Mouse (Mus musculus): ENCODE measurements around the gene Tirap. TPM values are rescaled to one million over a fixed set of nuclear protein-coding genes. Genes with fewer than 3 reads are reported as not detected.
A peak's percentile ranks its signal among the peaks of the same experiment; 100 is the strongest.

Tirap gene
- total and polyA plus RNA-seq, 2 experiments: 12.3 to 24.2 TPM

GRCm38 (mm10) chr9:35198351-35198750 lies 1.7 kb downstream of the Tirap start:
- Histone ChIP-seq H3K4me3 (ENCODE audit: insufficient read depth, low read depth, low read length) (peak overlapping the region; percentile 71; the same call in 1 of the 2 replicates), H3K4me1 (ENCODE audit: control insufficient read depth, insufficient read depth, low read length) (peaks cover 13% of the 10 kb centered on the region), H3K9ac (ENCODE audit: low read depth, low read length) (peak overlapping the region; percentile 86), H3K79me2 (ENCODE audit: control insufficient read depth, insufficient read depth, low read length) (peaks cover 4% of the 10 kb centered on the region; the same call in 1 of the 2 replicates), H3K36me3 (ENCODE audit: control insufficient read depth, insufficient read depth, low read length) (peaks cover 3% of the 10 kb centered on the region; the same call in 1 of the 2 replicates), H3K27ac (replicated peaks; ENCODE audit: insufficient read depth, low read depth, low read length) (peak overlapping the region; percentile 81), H3K27me3 (ENCODE audit: control insufficient read depth, insufficient read depth, low read length) (no peaks in the 10 kb centered on the region)
- whole genome bisulfite sequencing: 66% methylated on average over 10 of the region's 10 CpGs
- DNase-seq (ENCODE audit: extremely low read depth, low read depth, low spot score): no peak
- TF ChIP-seq POLR2A (IDR thresholded peaks at IDR 0.05; ENCODE audit: extremely low read depth, insufficient read depth, low read length): no peak
- TF ChIP-seq CTCF (IDR thresholded peaks at IDR 0.05; ENCODE audit: low read depth, low read length): no peak

GRCm38 (mm10) chr9:35197625-35198024 lies 2.5 kb downstream of the Tirap start:
- Histone ChIP-seq H3K27me3 (ENCODE audit: control insufficient read depth, insufficient read depth, low read length) (no peaks in the 10 kb centered on the region), H3K27ac (replicated peaks; ENCODE audit: insufficient read depth, low read depth, low read length) (no peak overlapping the region), H3K4me1 (ENCODE audit: control insufficient read depth, insufficient read depth, low read length) (peaks cover 13% of the 10 kb centered on the region), H3K9ac (ENCODE audit: low read depth, low read length) (no peak overlapping the region), H3K4me3 (ENCODE audit: insufficient read depth, low read depth, low read length) (no peak overlapping the region), H3K36me3 (ENCODE audit: control insufficient read depth, insufficient read depth, low read length) (peaks cover 7% of the 10 kb centered on the region; the same call in 1 of the 2 replicates), H3K79me2 (ENCODE audit: control insufficient read depth, insufficient read depth, low read length) (peaks cover 4% of the 10 kb centered on the region; the same call in 1 of the 2 replicates)
- DNase-seq (ENCODE audit: extremely low read depth, low read depth, low spot score): no peak
- no peak for TF ChIP-seq CTCF (IDR thresholded peaks at IDR 0.05; ENCODE audit: low read depth, low read length)
- TF ChIP-seq POLR2A (IDR thresholded peaks at IDR 0.05; ENCODE audit: extremely low read depth, insufficient read depth, low read length): no peak
- WGBS: 94% methylated on average over 3 of the region's 3 CpGs

GRCm38 (mm10) chr9:35194048-35194447 lies 6.0 kb downstream of the Tirap start:
- Histone ChIP-seq H3K4me1 (ENCODE audit: control insufficient read depth, insufficient read depth, low read length) (peaks cover 9% of the 10 kb centered on the region), H3K27me3 (ENCODE audit: control insufficient read depth, insufficient read depth, low read length) (no peaks in the 10 kb centered on the region), H3K4me3 (ENCODE audit: insufficient read depth, low read depth, low read length) (no peak overlapping the region), H3K79me2 (ENCODE audit: control insufficient read depth, insufficient read depth, low read length) (peaks cover 4% of the 10 kb centered on the region; the same call in 1 of the 2 replicates), H3K36me3 (ENCODE audit: control insufficient read depth, insufficient read depth, low read length) (peaks cover 25% of the 10 kb centered on the region), H3K27ac (replicated peaks; ENCODE audit: insufficient read depth, low read depth, low read length) (no peak overlapping the region), H3K9ac (ENCODE audit: low read depth, low read length) (no peak overlapping the region)
- DNase-seq (ENCODE audit: extremely low read depth, low read depth, low spot score): no peak
- WGBS: 84% methylated on average over 3 of the region's 3 CpGs
- TF ChIP-seq POLR2A (IDR thresholded peaks at IDR 0.05; ENCODE audit: extremely low read depth, insufficient read depth, low read length) (no peak), CTCF (IDR thresholded peaks at IDR 0.05; ENCODE audit: low read depth, low read length) (no peak)

DNA sequence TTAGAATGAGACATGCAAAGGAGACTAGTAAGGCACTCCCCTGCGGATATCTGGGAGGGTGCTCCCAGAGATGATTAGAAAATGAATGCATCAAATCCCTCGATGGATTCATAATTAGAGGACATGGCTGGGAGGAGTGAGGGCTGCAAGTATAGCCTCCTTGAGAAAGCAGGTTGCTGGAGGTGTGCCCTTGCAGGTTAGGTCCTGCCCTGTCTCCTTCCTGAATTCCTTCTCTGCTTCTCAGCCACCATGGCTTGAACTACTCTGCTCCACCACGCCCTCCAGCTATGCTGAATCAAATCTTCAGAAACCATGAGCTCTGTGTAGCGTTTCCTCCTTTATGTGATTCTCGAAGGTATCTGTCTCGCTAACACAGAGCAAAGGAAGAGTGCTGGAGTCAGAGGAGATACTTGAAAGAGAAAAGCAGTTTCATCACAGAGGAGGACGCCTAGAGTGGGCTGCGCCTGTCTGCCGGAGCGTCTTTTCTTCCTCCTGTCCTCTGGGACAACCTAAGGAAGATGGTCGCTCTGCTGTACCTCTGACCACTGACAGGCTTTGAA lies 7.0 kb downstream of the Tirap start:
- H3K27ac ChIP-seq (replicated peaks; ENCODE audit: insufficient read depth, low read depth, low read length): no peak overlapping the region
- H3K27me3 ChIP-seq (ENCODE audit: control insufficient read depth, insufficient read depth, low read length): no peaks in the 10 kb centered on the region
- H3K9ac ChIP-seq (ENCODE audit: low read depth, low read length): no peak overlapping the region
- peaks cover 4% of the 10 kb centered on the region; the same call in 1 of the 2 replicates for H3K79me2 ChIP-seq (ENCODE audit: control insufficient read depth, insufficient read depth, low read length)
- H3K4me3 ChIP-seq (ENCODE audit: insufficient read depth, low read depth, low read length): no peak overlapping the region
- no peak for DNase-seq (ENCODE audit: extremely low read depth, low read depth, low spot score)
- WGBS: 94% methylated on average over 11 of the region's 11 CpGs
- no peak for TF ChIP-seq CTCF (IDR thresholded peaks at IDR 0.05; ENCODE audit: low read depth, low read length)
- no peak for TF ChIP-seq POLR2A (IDR thresholded peaks at IDR 0.05; ENCODE audit: extremely low read depth, insufficient read depth, low read length)
- peaks cover 30% of the 10 kb centered on the region for H3K36me3 ChIP-seq (ENCODE audit: control insufficient read depth, insufficient read depth, low read length)
- peaks cover 3% of the 10 kb centered on the region for H3K4me1 ChIP-seq (ENCODE audit: control insufficient read depth, insufficient read depth, low read length)

- H3K36me3 ChIP-seq (ENCODE audit: control insufficient read depth, insufficient read depth, low read length): peaks cover 39% of the 10 kb centered on the region
- no peaks in the 10 kb centered on the region for H3K27me3 ChIP-seq (ENCODE audit: control insufficient read depth, insufficient read depth, low read length)
- no peak overlapping the region for H3K4me3 ChIP-seq (ENCODE audit: insufficient read depth, low read depth, low read length)
- DNase-seq (ENCODE audit: extremely low read depth, low read depth, low spot score): no peak
- H3K4me1 ChIP-seq (ENCODE audit: control insufficient read depth, insufficient read depth, low read length): no peaks in the 10 kb centered on the region
- H3K9ac ChIP-seq (ENCODE audit: low read depth, low read length): no peak overlapping the region
- WGBS: 67% methylated on average over 22 of the region's 22 CpGs
- no peaks in the 10 kb centered on the region for H3K79me2 ChIP-seq (ENCODE audit: control insufficient read depth, insufficient read depth, low read length)
- TF ChIP-seq POLR2A (IDR thresholded peaks at IDR 0.05; ENCODE audit: extremely low read depth, insufficient read depth, low read length): no peak
- TF ChIP-seq CTCF (IDR thresholded peaks at IDR 0.05; ENCODE audit: low read depth, low read length): no peak
- H3K27ac ChIP-seq (replicated peaks; ENCODE audit: insufficient read depth, low read depth, low read length): no peak overlapping the region
Observed at GRCm38 (mm10) chr9:35188700-35189099, 11.4 kb downstream of the Tirap start.

DNA sequence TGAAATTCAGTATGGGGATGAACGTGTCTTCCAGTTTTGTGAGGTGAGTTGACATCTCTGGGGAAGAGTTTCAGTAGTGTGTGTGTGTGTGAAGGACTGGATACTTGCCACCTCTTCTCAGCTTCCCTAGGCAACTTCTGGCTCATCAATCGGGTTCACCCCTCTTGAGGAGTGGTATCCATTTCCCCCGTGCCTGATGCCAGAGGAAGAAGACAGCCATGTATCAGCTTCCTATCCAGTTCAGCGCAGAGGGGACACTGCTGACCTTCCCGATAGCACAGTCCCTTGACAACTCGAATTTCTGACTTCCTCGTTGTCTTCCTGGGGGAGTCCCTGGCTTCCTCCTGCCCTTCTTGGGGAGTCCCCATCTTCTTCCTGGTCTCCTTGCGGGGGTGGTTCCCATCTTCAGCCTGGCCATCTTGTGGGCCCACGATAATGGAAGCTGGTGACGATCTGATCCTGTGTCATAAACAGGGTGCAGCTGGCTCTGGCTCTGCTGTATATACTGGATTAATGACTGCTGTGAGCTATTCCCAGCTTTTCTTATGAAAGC lies 12.7 kb downstream of the Tirap start:
- no peak overlapping the region for H3K4me3 ChIP-seq (ENCODE audit: insufficient read depth, low read depth, low read length)
- no peaks in the 10 kb centered on the region for H3K27me3 ChIP-seq (ENCODE audit: control insufficient read depth, insufficient read depth, low read length)
- no peak overlapping the region for H3K9ac ChIP-seq (ENCODE audit: low read depth, low read length)
- no peaks in the 10 kb centered on the region for H3K79me2 ChIP-seq (ENCODE audit: control insufficient read depth, insufficient read depth, low read length)
- TF ChIP-seq CTCF (IDR thresholded peaks at IDR 0.05; ENCODE audit: low read depth, low read length) (no peak), POLR2A (IDR thresholded peaks at IDR 0.05; ENCODE audit: extremely low read depth, insufficient read depth, low read length) (no peak)
- H3K4me1 ChIP-seq (ENCODE audit: control insufficient read depth, insufficient read depth, low read length): no peaks in the 10 kb centered on the region
- no peak for DNase-seq (ENCODE audit: extremely low read depth, low read depth, low spot score)
- H3K36me3 ChIP-seq (ENCODE audit: control insufficient read depth, insufficient read depth, low read length): peaks cover 35% of the 10 kb centered on the region
- 84% methylated on average over 10 of the region's 10 CpGs for WGBS
- no peak overlapping the region for H3K27ac ChIP-seq (replicated peaks; ENCODE audit: insufficient read depth, low read depth, low read length)

Measured in liver, adult 2 months (tissue).